Mouse (Mus musculus) testis, postnatal 14 days (tissue): ENCODE measurements around the gene Chmp4b.
A peak's percentile ranks its signal among the peaks of the same experiment; 100 is the strongest.

Experiments used
- DNase-seq: peaks from one replicate; pipeline ENCODE4 v3.0.0; 2021; ENCODE audit warnings: low spot score

Gene Chmp4b

GRCm38 (mm10) chr2:154642005-154642459, 9.5 kb upstream of the Chmp4b start:
- no peak for DNase-seq

- DNase-seq: no peak
Observed at GRCm38 (mm10) chr2:154642712-154643385, 8.7 kb upstream of the Chmp4b start.

GRCm38 (mm10) chr2:154646634-154647033, 4.9 kb upstream of the Chmp4b start:
- DNase-seq: peak; percentile 26

GRCm38 (mm10) chr2:154648086-154648485, 3.4 kb upstream of the Chmp4b start:
- DNase-seq: no peak

GRCm38 (mm10) chr2:154650404-154650803, 1.1 kb upstream of the Chmp4b start:
- no peak for DNase-seq

- DNase-seq: no peak
Observed at GRCm38 (mm10) chr2:154654976-154655375, 3.5 kb downstream of the Chmp4b start.

- DNase-seq: no peak
Observed at GRCm38 (mm10) chr2:154655878-154656414, 4.4 kb downstream of the Chmp4b start.

- DNase-seq: peak; percentile 97
Observed at GRCm38 (mm10) chr2:154656710-154657485, 5.4 kb downstream of the Chmp4b start.

- no peak for DNase-seq
Observed at GRCm38 (mm10) chr2:154657486-154658237, 6.2 kb downstream of the Chmp4b start.

GRCm38 (mm10) chr2:154659070-154659469, 7.6 kb downstream of the Chmp4b start:
- DNase-seq: no peak

- no peak for DNase-seq
Observed at GRCm38 (mm10) chr2:154659531-154660074, 8.1 kb downstream of the Chmp4b start.

- no peak for DNase-seq
Observed at GRCm38 (mm10) chr2:154668680-154669079, 17.2 kb downstream of the Chmp4b start.

- DNase-seq: no peak
Observed at GRCm38 (mm10) chr2:154670106-154670505, 18.6 kb downstream of the Chmp4b start.

- DNase-seq: no peak
Observed at GRCm38 (mm10) chr2:154670741-154671140, 19.2 kb downstream of the Chmp4b start.

- no peak for DNase-seq
Observed at GRCm38 (mm10) chr2:154674008-154674407, 22.5 kb downstream of the Chmp4b start.

GRCm38 (mm10) chr2:154676653-154677609, 25.4 kb downstream of the Chmp4b start:
- peak; percentile 66 for DNase-seq

GRCm38 (mm10) chr2:154677651-154678139, 26.2 kb downstream of the Chmp4b start:
- peak; percentile 53 for DNase-seq

GRCm38 (mm10) chr2:154678995-154679394, 27.5 kb downstream of the Chmp4b start:
- DNase-seq: no peak

GRCm38 (mm10) chr2:154680337-154680736, 28.8 kb downstream of the Chmp4b start:
- no peak for DNase-seq

- DNase-seq: no peak
Observed at GRCm38 (mm10) chr2:154680941-154681340, 29.4 kb downstream of the Chmp4b start.

GRCm38 (mm10) chr2:154682712-154683111, 31.2 kb downstream of the Chmp4b start:
- DNase-seq: no peak
